Mouse (Mus musculus): ENCODE results near the gene Astn2. TPM values are rescaled to one million over a fixed set of nuclear protein-coding genes. Genes with fewer than 3 reads are reported as not detected.

Astn2 gene
- total and polyA plus RNA-seq, 3 experiments: not detected

DNA sequence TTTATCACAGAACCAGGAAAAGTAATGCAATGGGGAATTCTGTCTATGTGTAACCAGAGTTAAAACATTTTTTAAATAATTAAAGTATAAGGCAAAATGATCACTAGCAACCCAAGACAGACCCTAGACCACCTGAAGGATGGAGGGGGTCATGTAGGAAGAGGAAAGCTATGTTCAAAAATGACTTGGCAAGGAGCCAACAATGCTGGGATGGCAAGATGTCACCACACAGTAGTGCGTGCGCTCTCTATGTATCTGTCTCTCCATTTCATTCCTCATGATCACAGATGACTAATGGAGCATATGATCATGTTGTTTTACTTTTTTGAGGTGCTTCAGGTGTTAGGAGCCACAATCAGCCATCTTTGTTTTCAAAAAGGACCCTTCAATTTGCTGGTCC, 640.6 kb downstream of the Astn2 start:
- Histone ChIP-seq H3K4me3 (ENCODE audit: control insufficient read depth in 1 of 2, insufficient read depth in 1 of 2, low read depth in 2 of 2, low read length in 2 of 2) (no peak overlapping the region), H3K9ac (ENCODE audit: control insufficient read depth, low read depth, low read length, poor library complexity, severe bottlenecking) (no peak overlapping the region), H3K4me1 (ENCODE audit: control insufficient read depth in 1 of 2, insufficient read depth in 2 of 2, low read length in 2 of 2) (no peaks in the 10 kb centered on the region), H3K36me3 (ENCODE audit: control insufficient read depth in 1 of 2, insufficient read depth in 2 of 2, low read length in 2 of 2) (no peaks in the 10 kb centered on the region), H3K9me3 (replicated peaks; ENCODE audit: insufficient read depth, low read length) (no peaks in the 10 kb centered on the region), H3K27me3 (ENCODE audit: control insufficient read depth in 1 of 2, insufficient read depth in 2 of 2, low read length in 2 of 2) (no peaks in the 10 kb centered on the region), H3K79me2 (ENCODE audit: control insufficient read depth, insufficient read depth, low read length, poor library complexity) (no peaks in the 10 kb centered on the region), H3K27ac (ENCODE audit: control insufficient read depth, low read depth, low read length) (no peak overlapping the region)
- DNase-seq (ENCODE audit: low read depth, low spot score): no peak
- TF ChIP-seq E2F4 (IDR thresholded peaks at IDR 0.05; ENCODE audit: borderline replicate concordance, low read depth, low read length) (no peak), EP300 (IDR thresholded peaks at IDR 0.05; ENCODE audit: low read depth in 1 of 2, low read length in 2 of 2) (no peak), ZC3H11A (IDR thresholded peaks at IDR 0.05; ENCODE audit: low read depth, low read length) (no peak), POLR2AphosphoS2 (IDR thresholded peaks at IDR 0.05; ENCODE audit: low read length) (no peak), MAX (IDR thresholded peaks at IDR 0.05; ENCODE audit: low read length) (no peak), MAFK (IDR thresholded peaks at IDR 0.05; ENCODE audit: borderline replicate concordance, low read depth, low read length) (no peak), ZKSCAN1 (IDR thresholded peaks at IDR 0.05; ENCODE audit: low read depth, low read length) (no peak)

DNA sequence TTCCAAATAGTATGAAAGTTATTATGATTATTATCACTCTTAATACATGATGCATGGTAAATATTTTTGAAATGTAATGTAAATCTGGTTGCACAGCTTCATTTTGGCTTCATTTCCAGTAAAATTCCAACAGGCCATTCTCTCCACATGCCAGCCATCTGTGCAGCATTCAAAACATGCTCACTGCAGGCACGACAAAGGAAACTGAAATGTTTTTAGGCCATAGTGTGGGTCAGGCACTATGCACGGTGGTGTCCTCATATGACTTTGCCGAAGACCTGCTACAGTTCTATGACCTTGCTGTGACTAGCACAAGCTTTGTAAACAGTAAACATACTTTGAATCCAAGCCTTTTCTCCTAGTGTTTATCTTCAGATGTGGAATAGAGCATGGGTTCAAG, 642.3 kb downstream of the Astn2 start:
- no peaks in the 10 kb centered on the region for H3K79me2 ChIP-seq (ENCODE audit: control insufficient read depth, insufficient read depth, low read length, poor library complexity)
- DNase-seq (ENCODE audit: low read depth, low spot score): no peak
- H3K9ac ChIP-seq (ENCODE audit: control insufficient read depth, low read depth, low read length, poor library complexity, severe bottlenecking): no peak overlapping the region
- H3K27ac ChIP-seq (ENCODE audit: control insufficient read depth, low read depth, low read length): no peak overlapping the region
- TF ChIP-seq UBTF (IDR thresholded peaks at IDR 0.05; ENCODE audit: borderline replicate concordance, insufficient read depth, low read depth, low read length) (no peak), POLR2AphosphoS2 (IDR thresholded peaks at IDR 0.05; ENCODE audit: low read length) (no peak), ZNF384 (IDR thresholded peaks at IDR 0.05; ENCODE audit: low read depth, low read length) (no peak), RCOR1 (IDR thresholded peaks at IDR 0.05; ENCODE audit: low read depth, low read length) (no peak)
- H3K4me1 ChIP-seq (ENCODE audit: control insufficient read depth in 1 of 2, insufficient read depth in 2 of 2, low read length in 2 of 2): no peaks in the 10 kb centered on the region
- no peak overlapping the region for H3K4me3 ChIP-seq (ENCODE audit: control insufficient read depth in 1 of 2, insufficient read depth in 1 of 2, low read depth in 2 of 2, low read length in 2 of 2)
- H3K9me3 ChIP-seq (replicated peaks; ENCODE audit: insufficient read depth, low read length): no peaks in the 10 kb centered on the region
- H3K27me3 ChIP-seq (ENCODE audit: control insufficient read depth in 1 of 2, insufficient read depth in 2 of 2, low read length in 2 of 2): no peaks in the 10 kb centered on the region
- H3K36me3 ChIP-seq (ENCODE audit: control insufficient read depth in 1 of 2, insufficient read depth in 2 of 2, low read length in 2 of 2): no peaks in the 10 kb centered on the region

DNA sequence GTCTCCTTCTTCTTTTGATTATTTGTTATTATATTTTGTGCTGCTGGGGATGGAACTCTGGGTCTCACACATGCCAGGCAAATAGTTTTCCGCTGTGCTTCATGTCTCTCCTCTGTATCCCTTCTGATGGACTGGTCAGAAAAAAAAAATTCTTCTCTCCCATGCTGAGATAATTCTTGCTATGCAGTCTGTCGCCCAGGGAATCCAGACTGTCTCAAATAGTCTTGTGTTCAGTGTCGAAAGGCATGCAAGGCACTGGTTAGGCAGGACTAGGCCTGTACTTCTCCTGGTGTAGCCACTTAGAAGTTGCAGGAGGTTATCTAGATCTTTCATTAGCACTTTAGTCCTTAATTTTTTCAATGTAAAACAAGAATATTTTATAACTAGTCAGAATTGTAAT, 642.8 kb downstream of the Astn2 start:
- Histone ChIP-seq H3K4me1 (ENCODE audit: control insufficient read depth in 1 of 2, insufficient read depth in 2 of 2, low read length in 2 of 2) (no peaks in the 10 kb centered on the region), H3K27ac (ENCODE audit: control insufficient read depth, low read depth, low read length) (no peak overlapping the region), H3K36me3 (ENCODE audit: control insufficient read depth in 1 of 2, insufficient read depth in 2 of 2, low read length in 2 of 2) (no peaks in the 10 kb centered on the region), H3K9me3 (replicated peaks; ENCODE audit: insufficient read depth, low read length) (no peaks in the 10 kb centered on the region), H3K9ac (ENCODE audit: control insufficient read depth, low read depth, low read length, poor library complexity, severe bottlenecking) (no peak overlapping the region), H3K79me2 (ENCODE audit: control insufficient read depth, insufficient read depth, low read length, poor library complexity) (no peaks in the 10 kb centered on the region), H3K4me3 (ENCODE audit: control insufficient read depth in 1 of 2, insufficient read depth in 1 of 2, low read depth in 2 of 2, low read length in 2 of 2) (no peak overlapping the region), H3K27me3 (ENCODE audit: control insufficient read depth in 1 of 2, insufficient read depth in 2 of 2, low read length in 2 of 2) (no peaks in the 10 kb centered on the region)
- DNase-seq (ENCODE audit: low read depth, low spot score): no peak
- no peak for TF ChIP-seq MXI1 (IDR thresholded peaks at IDR 0.05; ENCODE audit: low read depth, low read length)
- TF ChIP-seq NELFE (IDR thresholded peaks at IDR 0.05; ENCODE audit: low read depth, low read length): no peak
- TF ChIP-seq BHLHE40 (IDR thresholded peaks at IDR 0.05; ENCODE audit: borderline replicate concordance, low read depth, low read length): no peak
- no peak for TF ChIP-seq ELF1 (IDR thresholded peaks at IDR 0.05; ENCODE audit: low read depth, low read length)
- TF ChIP-seq CHD1 (IDR thresholded peaks at IDR 0.05; ENCODE audit: low read depth, low read length): no peak
- no peak for TF ChIP-seq HCFC1 (IDR thresholded peaks at IDR 0.05; ENCODE audit: low read depth, low read length)
- TF ChIP-seq MYB (IDR thresholded peaks at IDR 0.05; ENCODE audit: low read depth, low read length): no peak
- no peak for TF ChIP-seq MAZ (IDR thresholded peaks at IDR 0.05; ENCODE audit: low read depth, low read length)
- TF ChIP-seq CTCF (IDR thresholded peaks at IDR 0.05 in 2 of 3, conservative IDR thresholded peaks at IDR 0.05 in 1 of 3; ENCODE audit: control insufficient read depth in 1 of 3, insufficient read depth in 1 of 3, low read depth in 2 of 3, low read length in 3 of 3, poor library complexity in 1 of 3, severe bottlenecking in 1 of 3): no peak
- TF ChIP-seq RAD21 (IDR thresholded peaks at IDR 0.05; ENCODE audit: low read depth, low read length): no peak
- no peak for TF ChIP-seq USF2 (IDR thresholded peaks at IDR 0.05; ENCODE audit: borderline replicate concordance in 1 of 2, insufficient read depth in 1 of 2, low read depth in 1 of 2, low read length in 2 of 2)
- TF ChIP-seq POLR2A (IDR thresholded peaks at IDR 0.05; ENCODE audit: control insufficient read depth in 1 of 2, insufficient read depth in 1 of 2, low read depth in 1 of 2, low read length in 2 of 2, poor library complexity in 1 of 2): no peak
- TF ChIP-seq POLR2AphosphoS2 (IDR thresholded peaks at IDR 0.05; ENCODE audit: low read length): no peak
- TF ChIP-seq GATA1 (IDR thresholded peaks at IDR 0.05; ENCODE audit: low read depth, low read length): no peak
- TF ChIP-seq TCF12 (IDR thresholded peaks at IDR 0.05; ENCODE audit: low read depth, low read length): no peak

Data from MEL (cell line).